Mouse (Mus musculus): ENCODE data around the gene Papolb.

Gene Papolb

GRCm38 (mm10) chr5:142483581-142483980 lies 46.3 kb downstream of the Papolb start:
- in situ Hi-C loops (cut with MboI; ENCODE audit: low pct_unique_long_range_greater_than_20kb in 1 of 2, low sequenced_read_pairs in 2 of 2, unreplicated experiment in 1 of 2) = loop anchor here (5.0 to 25.0 kb wide), 5 partner anchors 64 to 379 kb away; partner anchors contain the start of gene Radil (in 1 of the 2)

- in situ Hi-C loops (cut with MboI; ENCODE audit: low pct_unique_long_range_greater_than_20kb in 1 of 2, low sequenced_read_pairs in 2 of 2, unreplicated experiment in 1 of 2) = loop anchor here (5.0 to 25.0 kb wide), 5 partner anchors 65 to 380 kb away; partner anchors contain the start of gene Radil (in 1 of the 2)
These were observed 47.4 kb downstream of the Papolb start for GRCm38 (mm10) chr5:142482512-142482911.

GRCm38 (mm10) chr5:142478829-142479435 lies 50.9 kb downstream of the Papolb start:
- in situ Hi-C loops (cut with MboI; ENCODE audit: low pct_unique_long_range_greater_than_20kb in 1 of 2, low sequenced_read_pairs in 2 of 2, unreplicated experiment in 1 of 2) = loop anchor here in 1 of 2 experiments (25.0 kb wide), 1 partner anchor 383 kb away; no protein-coding TSS in a partner anchor

GRCm38 (mm10) chr5:142477866-142478615 lies 51.8 kb downstream of the Papolb start:
- in situ Hi-C loops (cut with MboI; ENCODE audit: low pct_unique_long_range_greater_than_20kb in 1 of 2, low sequenced_read_pairs in 2 of 2, unreplicated experiment in 1 of 2) = loop anchor here in 1 of 2 experiments (25.0 kb wide), 1 partner anchor 384 kb away; no protein-coding TSS in a partner anchor

GRCm38 (mm10) chr5:142477346-142477745 lies 52.5 kb downstream of the Papolb start:
- in situ Hi-C loops (cut with MboI; ENCODE audit: low pct_unique_long_range_greater_than_20kb in 1 of 2, low sequenced_read_pairs in 2 of 2, unreplicated experiment in 1 of 2) = loop anchor here in 1 of 2 experiments (25.0 kb wide), 1 partner anchor 385 kb away; no protein-coding TSS in a partner anchor
